Mouse (Mus musculus) CH12.LX (cell line): ENCODE data around the gene Nup210.

Experiments used
- CTCF ChIP-seq, 2 experiments: IDR thresholded peaks in 1 of 2; conservative IDR thresholded peaks in 1 of 2; 2 replicates each; pipeline ENCODE4 v1.5.1; 2011 to 2012; ENCODE audit warnings: low read depth in 2 of 2, low read length in 2 of 2, improper control_type of control experiment in 1 of 2, inconsistent platforms in 1 of 2, mild to moderate bottlenecking in 1 of 2, moderate library complexity in 1 of 2
- MYC ChIP-seq: IDR thresholded peaks from 2 replicates; pipeline ENCODE4 v1.6.1; 2011; ENCODE audit warnings: low read depth, mild to moderate bottlenecking, improper control_type of control experiment, low read length
- POLR2A ChIP-seq: IDR thresholded peaks from 2 replicates; pipeline ENCODE4 v1.6.1; 2011; ENCODE audit warnings: low read depth, mild to moderate bottlenecking, improper control_type of control experiment, low read length
- UBTF ChIP-seq: IDR thresholded peaks from 2 replicates; pipeline ENCODE4 v1.6.1; 2012; ENCODE audit warnings: low read depth, mild to moderate bottlenecking, inconsistent platforms, low read length, improper control_type of control experiment, moderate library complexity

- TF ChIP-seq MYC (no peak), UBTF (no peak), POLR2A (no peak), CTCF (conservative IDR thresholded peaks at IDR 0.05 in 1 of 2, IDR thresholded peaks at IDR 0.05 in 1 of 2; ENCODE audit: low read depth in 2 of 2, low read length in 2 of 2) (no peak)
Measured at GRCm38 (mm10) chr6:91154685-91155084, 38.1 kb upstream of the Nup210 start.
